ENCODE assay signal across 27 mouse cellular contexts in the genomic region with DNA sequence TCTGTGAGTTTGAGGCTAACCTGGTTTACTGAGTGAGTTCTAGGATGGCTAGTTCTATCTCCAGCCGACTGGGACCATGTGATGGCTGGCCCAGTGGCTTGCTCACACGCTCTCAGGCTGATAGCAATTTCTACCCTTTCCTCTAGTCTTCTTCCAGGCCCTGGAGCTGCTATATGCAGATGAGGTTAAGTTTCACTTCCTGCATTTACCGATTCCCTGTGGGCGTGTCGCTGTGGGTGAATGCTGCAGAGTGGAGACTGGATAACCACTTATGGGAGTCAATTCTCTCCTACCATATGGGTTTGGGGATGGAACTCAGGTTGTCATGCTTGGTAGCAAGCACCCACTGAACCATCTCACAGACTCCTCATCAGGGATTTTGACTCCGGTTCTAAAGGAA. TPM values are rescaled to one million over a fixed set of nuclear protein-coding genes. Genes with fewer than 3 reads are reported as not detected.
DNase-seq lines count a peak whose midpoint lies in the region; ATAC-seq and TF ChIP-seq lines count a peak whose summit lies in the region.
"Had no signal": no experiment of that assay in that cellular context is flagged by ENCODE, and none has a peak within 500 bp of the region (broad histone marks: within the 10 kb centered on the region; RNA-seq: fewer than 3 reads in every experiment).

No protein-coding gene starts in this region.

- H3K4me3 ChIP-seq in gastrocnemius, adult 2 months, result no peak overlapping the region
- H3K4me3 ChIP-seq: embryonic facial prominence, embryonic 12.5 days; erythroblast, embryonic 14.5 days; forebrain, embryonic 13.5 days; heart, embryonic 15.5 days; hindbrain, embryonic 10.5 days; midbrain, embryonic 12.5 days; myocyte had no signal

- intact Hi-C loops in heart, postnatal 10 days (cut with DNase I), result no loop called here
- intact Hi-C loops in gastrocnemius, adult 2 months (cut with DNase I), result no loop called here

- DNase-seq in heart, adult 11 months, result peak; percentile 93
- no peak for DNase-seq in heart, postnatal 10 days
- DNase-seq in 3T3-L1 (ENCODE audit: low read depth, low spot score), result peak; percentile 9
- peak; percentile 48 for DNase-seq in ZHBTc4 (ENCODE audit: low read depth, low spot score)
- no peak for DNase-seq in right cerebral cortex, postnatal 10 days (ENCODE audit: low spot score in 2 of 2)
- DNase-seq in gastrocnemius, adult 2 months, result no peak
- DNase-seq: adrenal gland, postnatal 25 days; cerebellum, adult 8-10 months; gastrocnemius, postnatal 14 days; kidney, adult 11 months; layer of hippocampus, postnatal 36 days; right cerebral cortex, postnatal 14 days; spleen, adult 18-20 months; thymus, postnatal 4 days had no signal

- no peak overlapping the region for H3K27ac ChIP-seq in gastrocnemius, adult 2 months
- H3K27ac ChIP-seq: embryonic facial prominence, embryonic 12.5 days; forebrain, embryonic 13.5 days; heart, embryonic 15.5 days; hindbrain, embryonic 10.5 days; hindbrain, postnatal 0 days; kidney, postnatal 0 days; liver, embryonic 14.5 days; midbrain, embryonic 12.5 days had no signal

- ATAC-seq in megakaryocyte, adult 5-6 weeks (ENCODE audit: poor library complexity, severe bottlenecking), result peak; percentile 99
- ATAC-seq in frontal cortex, adult (ENCODE audit: low TSS enrichment), result no peak
- ATAC-seq: forebrain, embryonic 13.5 days; hindbrain, postnatal 0 days; Patski had no signal

- TF ChIP-seq CTCF in gastrocnemius, adult 2 months (IDR thresholded peaks at IDR 0.05), result no peak

RNA-seq across cellular contexts. Expression of gene Slc16a14, which starts 10.8 kb away (rescaled TPM):
- under 1 TPM in 1 of 2 experiments, not detected in 1; 0.17 TPM for total RNA-seq in heart, postnatal 10 days (2021)
- 0.32 and 1.1 TPM in 2 replicates for total RNA-seq in megakaryocyte, adult 5-6 weeks (2015)
- total RNA-seq in megakaryocyte, adult 5-6 weeks (2017), result 0.18 and 0.57 TPM in 2 replicates
- under 1 TPM in 1 of 2 experiments, not detected in 1; 0.20 TPM for total RNA-seq in gastrocnemius, adult 2 months (2021)

Comparison
In these comparisons a context has a peak if more than half of its experiments do, and no peak if none do; other contexts are left out.
1. DNase-seq: peak in heart, adult 11 months (single experiment), 3T3-L1 (single experiment) and ZHBTc4 (single experiment); none in heart, postnatal 10 days (0 of 2), right cerebral cortex, postnatal 10 days (0 of 2) and gastrocnemius, adult 2 months (single experiment).